Mouse (Mus musculus): ENCODE data around the gene Car10.

The Car10 gene

DNA sequence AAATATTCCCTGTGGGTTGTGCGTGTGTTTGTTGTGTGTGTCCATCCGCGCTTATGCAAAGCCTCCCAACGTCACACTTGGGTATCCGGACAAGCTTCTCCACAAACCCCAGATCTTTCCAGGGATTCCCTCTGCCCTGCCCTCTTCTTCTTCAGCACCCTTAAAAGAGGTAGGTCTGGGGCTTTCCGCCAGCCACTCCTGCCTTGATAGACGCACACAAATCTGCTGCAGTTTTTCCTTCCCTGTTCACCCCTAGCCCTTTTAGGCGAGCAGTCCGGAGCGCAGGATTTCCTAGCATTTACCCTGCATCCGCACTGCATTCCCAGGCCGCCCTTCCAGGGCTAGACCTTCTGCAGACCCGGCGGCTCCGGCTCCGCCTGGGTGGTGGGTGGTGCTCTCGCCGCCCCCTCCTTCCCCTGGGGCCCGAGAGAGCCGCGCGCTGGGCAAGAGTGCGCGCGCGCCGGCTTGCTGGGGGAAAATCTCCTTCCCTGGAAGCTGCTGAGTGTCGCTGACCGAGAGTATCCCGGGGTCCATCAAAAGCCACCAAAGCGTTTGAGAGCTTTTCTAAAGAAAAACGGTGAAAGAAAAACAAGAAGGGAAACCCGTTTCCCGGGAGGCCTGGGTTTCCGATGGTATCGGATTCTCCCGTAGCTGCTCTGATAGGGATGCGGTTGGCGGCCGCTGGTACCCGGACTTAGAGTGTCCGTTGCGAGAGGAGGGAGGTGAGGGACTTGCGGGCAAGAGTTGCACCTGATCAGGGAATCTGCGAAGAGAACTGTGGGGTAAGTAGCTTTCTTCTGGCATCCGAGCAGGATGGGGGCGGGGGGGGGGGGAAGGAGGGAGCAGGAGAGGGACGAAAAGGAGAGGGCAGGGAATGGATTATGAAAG lies at the start of gene Car10:
Gene Car10, plus strand, starts transcription at position 88 of the 888 bp plus-strand sequence.
- peak; percentile 9 to 33 for DNase-seq (ENCODE audit: low spot score in 2 of 2)

- no peak for DNase-seq (ENCODE audit: low spot score in 2 of 2)
Measured at GRCm38 (mm10) chr11:93065021-93065420, 32.8 kb upstream of the Car10 start.

GRCm38 (mm10) chr11:93065656-93066181 lies 32.1 kb upstream of the Car10 start:
- no peak for DNase-seq (ENCODE audit: low spot score in 2 of 2)

- DNase-seq (ENCODE audit: low spot score in 2 of 2): no peak
Measured at GRCm38 (mm10) chr11:93095588-93095987, 2.2 kb upstream of the Car10 start.

- DNase-seq (ENCODE audit: low spot score in 2 of 2): no peak
Measured at GRCm38 (mm10) chr11:93097001-93097400, 827 bp upstream of the Car10 start.

- DNase-seq (ENCODE audit: low spot score in 2 of 2): peak; percentile 44 to 55
Measured at GRCm38 (mm10) chr11:93097431-93097851, 387 bp upstream of the Car10 start.

- peak; percentile 14 to 51 for DNase-seq (ENCODE audit: low spot score in 2 of 2)
Measured at GRCm38 (mm10) chr11:93098933-93099381, 1.1 kb downstream of the Car10 start.

GRCm38 (mm10) chr11:93099431-93100370 lies 1.9 kb downstream of the Car10 start:
- DNase-seq (ENCODE audit: low spot score in 2 of 2): peak in 1 of 2 experiments; percentile 12

DNA sequence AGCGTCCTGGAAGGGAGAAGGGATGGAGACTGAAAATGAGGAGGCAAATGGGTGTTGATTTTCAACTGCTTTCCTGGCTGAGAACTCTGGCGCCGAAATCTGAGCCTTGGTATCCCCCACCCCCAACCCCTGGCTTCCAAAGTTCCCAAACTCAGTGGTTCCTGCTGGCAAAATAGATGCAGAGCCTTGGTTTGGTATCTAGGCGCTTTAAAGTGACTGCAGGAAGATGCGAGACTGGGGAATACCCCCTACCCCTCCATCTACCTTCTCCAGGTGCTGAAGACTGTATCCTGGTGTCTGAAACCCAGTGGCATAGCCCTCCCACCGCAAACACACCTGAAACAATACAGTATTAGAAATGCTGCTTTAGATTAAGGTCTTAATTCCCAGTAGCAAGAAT lies 2.8 kb downstream of the Car10 start:
- no peak for DNase-seq (ENCODE audit: low spot score in 2 of 2)

- no peak for DNase-seq (ENCODE audit: low spot score in 2 of 2)
Measured at GRCm38 (mm10) chr11:93101106-93101505, 3.3 kb downstream of the Car10 start.

- no peak for DNase-seq (ENCODE audit: low spot score in 2 of 2)
Measured at GRCm38 (mm10) chr11:93102321-93102720, 4.5 kb downstream of the Car10 start.

DNA sequence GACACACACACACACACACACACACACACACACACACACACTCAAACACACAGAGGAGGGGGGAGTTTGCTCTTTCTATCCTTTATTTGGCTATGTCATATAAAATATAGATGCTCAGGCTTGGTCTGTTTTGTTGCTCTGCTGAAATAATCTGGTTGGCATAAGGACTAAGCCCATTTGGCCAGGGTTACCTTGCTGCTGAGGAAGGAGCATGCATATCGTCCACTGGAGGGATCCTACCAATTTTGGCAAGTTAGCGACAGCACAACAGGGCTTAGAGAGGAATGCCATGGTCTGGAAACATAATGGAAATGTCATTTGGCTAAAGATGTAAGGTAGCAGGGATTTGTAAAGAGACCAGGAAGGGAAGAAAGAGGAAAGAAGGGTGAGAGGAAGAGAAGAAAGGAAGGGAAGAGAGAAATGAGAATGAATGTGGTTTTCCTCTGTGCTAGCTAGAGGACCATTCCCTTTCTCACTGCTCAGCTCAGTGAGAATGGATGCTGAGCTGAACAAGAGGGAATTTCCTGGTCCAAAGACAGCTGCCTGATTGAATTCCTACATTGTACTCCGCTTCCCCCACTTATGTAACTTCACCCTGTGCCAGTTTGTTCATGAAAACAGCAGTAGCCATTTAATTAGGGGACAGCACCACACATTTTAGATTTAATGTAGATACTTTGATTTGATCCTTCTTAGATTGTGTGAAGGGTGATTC lies 5.4 kb downstream of the Car10 start:
- no peak for DNase-seq (ENCODE audit: low spot score in 2 of 2)

GRCm38 (mm10) chr11:93109451-93109850 lies 11.6 kb downstream of the Car10 start:
- no peak for DNase-seq (ENCODE audit: low spot score in 2 of 2)

DNA sequence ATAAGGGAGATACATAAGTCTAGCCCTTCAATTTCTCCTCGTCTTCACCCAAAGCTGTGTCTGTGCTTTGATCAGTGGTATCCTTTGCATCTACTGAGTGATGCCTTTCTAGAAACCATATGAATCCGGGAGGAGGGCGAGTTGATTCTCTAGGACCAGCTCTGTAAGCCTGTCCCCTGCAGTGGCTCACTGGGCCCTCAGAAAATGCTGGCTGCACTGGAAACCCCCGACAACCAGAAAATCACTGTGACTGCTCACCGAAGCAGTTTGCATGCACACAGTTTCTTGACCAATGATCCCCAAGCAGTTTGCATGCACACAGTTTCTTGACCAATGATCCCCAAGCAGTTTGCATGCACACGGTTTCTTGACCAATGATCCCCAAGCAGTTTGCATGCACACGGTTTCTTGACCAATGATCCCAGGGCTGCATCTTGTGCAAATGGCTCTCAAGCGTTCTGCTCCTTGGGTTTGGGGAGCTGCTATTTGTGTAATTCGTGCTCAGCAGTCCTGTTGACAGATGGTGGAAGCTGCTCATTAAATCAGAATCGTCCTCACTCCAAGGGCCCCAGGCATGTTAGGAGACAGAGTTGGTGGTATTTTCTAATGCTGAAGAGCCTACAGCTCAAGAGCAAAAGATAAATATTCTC lies 23.1 kb downstream of the Car10 start:
- no peak for DNase-seq (ENCODE audit: low spot score in 2 of 2)

DNA sequence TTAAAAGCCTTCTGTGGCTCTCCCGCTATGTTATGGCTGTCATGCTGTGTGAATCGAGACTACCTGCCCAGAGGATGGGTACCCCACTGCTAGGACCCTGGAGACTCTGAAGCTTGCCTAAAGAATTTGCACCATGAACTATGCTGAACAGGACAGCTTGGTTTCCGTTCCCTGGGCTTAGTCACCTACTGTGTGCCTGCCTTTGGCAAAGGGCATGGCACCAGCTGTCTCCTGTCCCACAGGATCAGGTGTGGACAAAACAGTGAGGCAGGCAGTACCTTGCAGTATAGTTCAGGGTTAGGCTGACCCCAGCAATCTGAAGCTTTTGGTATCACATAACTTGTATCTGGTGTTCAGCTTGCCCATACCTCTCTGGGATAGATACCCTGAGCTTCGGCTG lies 25.9 kb downstream of the Car10 start:
- no peak for DNase-seq (ENCODE audit: low spot score in 2 of 2)

GRCm38 (mm10) chr11:93126466-93126865 lies 28.6 kb downstream of the Car10 start:
- DNase-seq (ENCODE audit: low spot score in 2 of 2): no peak

DNA sequence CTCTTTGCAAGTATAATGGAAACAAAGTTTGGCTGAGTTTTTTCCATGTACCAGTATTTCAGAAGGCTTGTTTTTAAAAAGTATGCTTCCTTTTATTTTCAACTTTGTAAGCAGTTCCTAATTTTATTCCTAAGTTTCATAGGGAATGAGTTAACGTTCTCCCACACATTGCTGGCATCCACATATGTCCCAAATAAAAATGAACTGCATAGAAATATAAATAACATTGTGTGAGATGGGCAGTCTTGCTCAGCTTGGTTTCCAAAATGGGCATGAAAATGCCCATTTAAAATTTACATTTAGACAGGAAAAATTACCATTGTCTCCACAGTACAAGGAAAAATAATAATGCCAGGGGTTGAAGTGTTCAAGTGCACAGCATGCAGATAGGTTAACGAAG lies 30.7 kb downstream of the Car10 start:
- no peak for DNase-seq (ENCODE audit: low spot score in 2 of 2)

- DNase-seq (ENCODE audit: low spot score in 2 of 2): no peak
Measured at GRCm38 (mm10) chr11:93137841-93138240, 40.0 kb downstream of the Car10 start.

DNA sequence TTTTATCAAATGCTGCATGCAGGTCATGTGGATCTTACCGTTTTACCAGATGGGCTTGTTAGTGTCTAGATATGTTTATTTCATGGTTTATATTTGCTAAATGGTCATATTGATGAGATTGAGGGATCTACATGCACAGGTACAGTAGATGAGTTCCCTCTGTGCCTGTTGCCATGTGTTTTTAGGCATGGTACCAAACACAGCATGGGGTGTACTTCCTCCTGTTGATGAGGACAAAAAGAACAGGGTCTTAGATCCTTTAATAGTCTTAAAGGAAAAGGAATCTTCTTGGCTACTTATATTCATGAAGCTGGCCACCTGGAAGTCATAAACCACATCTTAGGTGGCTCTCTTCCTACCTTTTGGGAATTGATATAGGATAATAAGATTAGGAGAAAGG lies 43.9 kb downstream of the Car10 start:
- DNase-seq (ENCODE audit: low spot score in 2 of 2): no peak

DNA sequence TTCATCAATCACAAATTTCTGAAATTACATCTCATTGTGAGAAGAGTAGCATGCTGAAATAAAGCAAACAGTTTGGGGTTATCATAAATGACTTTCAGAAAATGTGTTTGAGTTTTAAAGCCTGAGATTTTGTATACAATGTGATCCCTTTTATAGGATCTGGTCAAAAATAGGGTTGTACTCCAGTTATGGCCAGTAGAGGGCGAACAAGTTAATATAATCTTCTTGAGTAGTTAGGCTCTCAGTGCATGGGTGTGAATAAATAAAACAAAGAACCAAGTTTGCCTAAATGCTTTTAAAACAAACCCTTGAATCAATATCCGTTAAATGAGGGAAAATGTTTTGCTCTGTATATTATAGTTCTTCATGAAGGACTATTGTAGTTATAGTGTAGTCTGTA lies 46.7 kb downstream of the Car10 start:
- DNase-seq (ENCODE audit: low spot score in 2 of 2): no peak

DNA sequence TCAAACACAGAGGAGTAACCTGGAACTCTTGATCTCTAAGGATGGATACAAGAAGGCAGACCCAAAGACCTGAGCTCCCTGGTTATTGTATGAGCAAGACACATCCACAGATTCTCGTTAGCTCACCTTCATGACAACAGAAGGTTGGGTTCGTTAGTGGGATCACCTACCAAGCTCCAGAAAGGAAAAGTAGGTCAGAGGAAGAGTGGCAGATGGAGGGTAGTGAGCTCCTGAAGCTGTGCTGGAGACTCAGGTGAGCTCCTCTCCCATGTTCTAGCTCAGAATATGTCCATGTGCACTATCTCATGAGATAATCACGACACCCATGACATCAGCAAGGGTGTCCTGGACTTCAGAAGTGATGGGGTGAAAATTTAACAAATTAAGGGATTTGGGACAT lies 57.1 kb downstream of the Car10 start:
- no peak for DNase-seq (ENCODE audit: low spot score in 2 of 2)
